Mouse (Mus musculus) forebrain, embryonic 14.5 days (tissue): ENCODE results near the gene Prelp. TPM values are rescaled to one million over a fixed set of nuclear protein-coding genes. Genes with fewer than 3 reads are reported as not detected.

Experiments
- ATAC-seq: fragments of 200-750 bp; cut with Nextera tagmentation; 2 replicates; pipeline ENCODE4 v1.8.0; 2017; ENCODE audit warnings: mild to moderate bottlenecking, moderate library complexity
- DNase-seq: peaks from one replicate; pipeline ENCODE4 v3.0.0-alpha.2; 2015; ENCODE audit warnings: low spot score
- H3K27ac ChIP-seq: fragments of 300-500 bp; sonication (generic); 2 replicates; pipeline ENCODE4 v1.5.1; 2014; ENCODE audit warnings: low read depth, mild to moderate bottlenecking, control low read depth, low read length, moderate library complexity
- H3K27me3 ChIP-seq: fragments of 300-500 bp; sonication (generic); replicated peaks from 2 replicates; pipeline ENCODE4 v1.6.1; 2014; ENCODE audit warnings: low read length, control low read depth, mixed read lengths; ENCODE audit not compliant: control insufficient read depth, insufficient read depth
- H3K36me3 ChIP-seq: fragments of 300-500 bp; sonication (generic); 2 replicates; pipeline ENCODE4 v1.6.1; 2014; ENCODE audit warnings: low read length, control low read depth; ENCODE audit not compliant: control insufficient read depth, insufficient read depth
- H3K4me1 ChIP-seq: fragments of 300-500 bp; sonication (generic); 2 replicates; pipeline ENCODE4 v1.6.1; 2014; ENCODE audit warnings: antibody characterized with exemption, low read length, control low read depth; ENCODE audit not compliant: control insufficient read depth, insufficient read depth
- H3K4me2 ChIP-seq: fragments of 300-500 bp; sonication (generic); 2 replicates; pipeline ENCODE4 v1.6.1; 2014; ENCODE audit warnings: mild to moderate bottlenecking, control low read depth, low read length
- H3K4me3 ChIP-seq: fragments of 300-500 bp; sonication (generic); 2 replicates; pipeline ENCODE4 v1.5.1; 2014; ENCODE audit warnings: low read depth, low read length, control low read depth
- H3K9ac ChIP-seq: fragments of 300-500 bp; sonication (generic); 2 replicates; pipeline ENCODE4 v1.6.1; 2014; ENCODE audit warnings: mild to moderate bottlenecking, low read length, control low read depth, moderate library complexity
- H3K9me3 ChIP-seq: fragments of 300-500 bp; sonication (generic); replicated peaks from 2 replicates; pipeline ENCODE4 v1.6.1; 2016; ENCODE audit warnings: low read length, control low read depth, mixed read lengths; ENCODE audit not compliant: control insufficient read depth
- WGBS: fragments of 180-500 bp; shearing (Covaris S2); extraction: QIAGEN DNeasy Blood & Tissue Kit; methylation state at CpG from one replicate; pipeline ENCODE4 v1.1.7; 2014; 5-methylcytosine and 5-hydroxymethylcytosine counted together
- polyA plus RNA-seq: library from polyadenylated mRNA; unstranded; fragments of >200 nt; fragmentation: Nextera tagmentation; extraction: Ambion mirVana; gene quantifications from 2 replicates; pipeline ENCODE4 v1.2.1, GENCODE M21; 2014

Prelp gene
- polyA plus RNA-seq, 1 experiment from 2014 or later = 2.6 TPM

GRCm38 (mm10) chr1:133913018-133913417, 8.2 kb downstream of the Prelp start:
- Histone ChIP-seq H3K27me3 (no peaks in the 10 kb centered on the region), H3K4me2 (no peak overlapping the region), H3K4me3 (no peak overlapping the region), H3K27ac (no peak overlapping the region), H3K4me1 (peaks cover 17% of the 10 kb centered on the region), H3K36me3 (no peaks in the 10 kb centered on the region), H3K9ac (no peak overlapping the region), H3K9me3 (no peaks in the 10 kb centered on the region)
- no peak for DNase-seq
- no peak for ATAC-seq
- WGBS = 74% methylated on average over 6 of the region's 6 CpGs

- peak; percentile 88 for DNase-seq
- Histone ChIP-seq H3K36me3 (no peaks in the 10 kb centered on the region), H3K27ac (no peak overlapping the region), H3K9ac (no peak overlapping the region), H3K27me3 (no peaks in the 10 kb centered on the region), H3K4me3 (no peak overlapping the region), H3K4me2 (no peak overlapping the region), H3K4me1 (peaks cover 22% of the 10 kb centered on the region), H3K9me3 (no peaks in the 10 kb centered on the region)
- ATAC-seq = no peak
- WGBS = 27% methylated on average over 4 of the region's 4 CpGs
These were observed 9.8 kb downstream of the Prelp start for GRCm38 (mm10) chr1:133911456-133911855.

DNA sequence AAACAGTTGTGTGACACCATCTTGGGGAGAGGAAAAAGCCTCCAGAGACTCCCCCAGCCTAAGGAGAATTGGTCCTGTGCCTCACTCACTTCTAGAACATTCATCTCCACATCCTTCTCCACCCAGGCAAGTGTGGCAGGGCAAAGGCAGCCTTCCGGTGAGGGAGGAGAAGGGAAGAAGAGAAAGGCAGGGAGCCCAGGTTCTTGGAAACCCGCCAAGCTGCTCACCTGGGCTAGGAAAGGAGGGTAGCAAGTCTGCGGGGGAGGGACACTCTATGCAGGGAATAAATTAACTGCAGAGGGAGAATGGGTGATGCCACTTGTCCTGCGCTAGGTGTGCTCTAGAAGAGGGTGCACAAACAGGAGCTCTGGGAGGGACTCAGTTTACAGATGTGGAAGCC, 10.2 kb downstream of the Prelp start:
- Histone ChIP-seq H3K27me3 (no peaks in the 10 kb centered on the region), H3K4me2 (no peak overlapping the region), H3K9me3 (no peaks in the 10 kb centered on the region), H3K4me3 (no peak overlapping the region), H3K9ac (no peak overlapping the region), H3K27ac (no peak overlapping the region), H3K36me3 (no peaks in the 10 kb centered on the region), H3K4me1 (peaks cover 22% of the 10 kb centered on the region)
- WGBS = 63% methylated on average over 4 of the region's 4 CpGs
- DNase-seq (no peak), ATAC-seq (no peak)

DNA sequence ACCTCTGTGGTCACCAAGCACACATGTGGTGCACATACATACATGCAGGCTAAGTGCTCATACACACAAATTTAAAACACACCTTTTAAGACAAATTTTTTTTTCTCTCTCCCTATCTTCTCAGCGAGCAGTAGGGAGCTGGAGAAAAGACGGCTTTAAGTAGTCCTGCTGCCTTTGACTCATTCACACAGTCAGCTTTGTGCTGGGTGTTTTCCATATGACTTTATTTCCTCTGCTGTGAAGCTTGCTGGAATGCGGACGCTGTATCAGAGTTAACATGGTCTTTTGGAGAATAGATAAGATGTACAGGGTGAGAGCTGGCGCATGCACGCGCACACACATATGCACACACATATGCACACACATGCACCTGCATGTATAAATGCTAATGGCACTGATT, 11.1 kb downstream of the Prelp start:
- Histone ChIP-seq H3K27ac (no peak overlapping the region), H3K9me3 (no peaks in the 10 kb centered on the region), H3K4me2 (no peak overlapping the region), H3K4me3 (no peak overlapping the region), H3K4me1 (peaks cover 16% of the 10 kb centered on the region), H3K27me3 (no peaks in the 10 kb centered on the region), H3K36me3 (no peaks in the 10 kb centered on the region), H3K9ac (no peak overlapping the region)
- ATAC-seq (no peak), DNase-seq (no peak)
- WGBS = 85% methylated on average over 7 of the region's 7 CpGs

DNA sequence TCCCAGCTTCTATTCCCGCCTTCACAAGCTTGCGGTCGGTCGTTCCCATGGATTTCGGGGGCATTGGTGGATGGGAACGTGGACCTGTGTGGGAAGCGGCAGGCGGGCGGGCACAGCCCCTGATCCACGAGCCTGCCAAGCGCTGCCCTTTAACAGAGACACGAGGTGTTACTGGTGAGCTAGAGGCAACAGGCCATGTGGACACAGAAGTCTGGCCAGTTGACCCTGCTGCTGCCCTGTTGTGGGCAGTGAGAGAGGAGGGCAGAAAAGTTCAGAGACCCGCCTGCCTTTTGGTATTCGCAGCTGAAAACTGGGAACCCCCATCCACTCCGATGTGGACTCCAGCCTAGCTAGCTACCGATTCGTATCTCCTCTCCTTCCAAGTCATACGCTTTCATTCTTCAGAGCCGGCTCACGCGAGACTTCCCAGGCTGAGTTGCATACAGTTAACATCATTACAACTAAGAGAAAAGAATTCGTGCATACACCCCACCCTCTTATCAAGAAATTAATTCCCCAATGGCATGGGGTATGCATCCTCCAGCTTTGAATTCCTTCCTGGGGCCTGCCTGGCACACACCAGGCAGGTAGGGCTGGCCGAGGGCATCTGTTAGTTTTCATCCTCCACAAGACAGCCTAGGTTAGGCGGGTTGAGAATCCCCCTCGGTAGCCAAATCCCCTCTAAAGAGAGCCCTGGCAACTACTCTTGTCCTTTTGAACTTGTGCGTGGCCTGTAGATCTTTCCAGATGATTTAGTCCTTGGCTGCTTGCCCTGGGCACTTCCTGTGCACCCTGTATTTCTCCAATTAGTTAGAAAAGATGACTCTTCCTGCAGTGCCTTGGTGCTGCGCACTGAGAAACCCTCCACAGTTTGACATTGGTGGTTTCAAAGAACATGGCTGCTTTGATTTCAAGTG, 12.3 kb downstream of the Prelp start:
- peak overlapping the region; percentile 37 for H3K4me3 ChIP-seq
- peak overlapping the region; percentile 83 for H3K4me2 ChIP-seq
- H3K27me3 ChIP-seq = 0 out of 2 replicates have a peak, but pooled peaks cover 3% of the 10 kb centered on the region
- peaks cover 16% of the 10 kb centered on the region for H3K4me1 ChIP-seq
- DNase-seq (peak; percentile 72), ATAC-seq (peak; percentile 19; the same call in 1 of the 2 replicates)
- WGBS = 9% methylated on average over 27 of the region's 27 CpGs
- H3K27ac ChIP-seq = peak overlapping the region; percentile 90
- peak overlapping the region; percentile 67 for H3K9ac ChIP-seq
- H3K9me3 ChIP-seq = no peaks in the 10 kb centered on the region
- no peaks in the 10 kb centered on the region for H3K36me3 ChIP-seq

- ATAC-seq (peak; percentile 88), DNase-seq (peak; percentile 92)
- peak within 1 kb of the TSS; percentile 90 for H3K27ac ChIP-seq
- H3K27me3 ChIP-seq = 0 out of 2 replicates have a peak, but pooled peaks cover 3% of the 10 kb centered on the region
- WGBS = 2% methylated on average over 29 of the region's 30 CpGs
- H3K4me1 ChIP-seq = peaks cover 16% of the 10 kb centered on the region
- peak within 1 kb of the TSS; percentile 83 for H3K4me2 ChIP-seq
- peak within 1 kb of the TSS; percentile 67 for H3K9ac ChIP-seq
- H3K4me3 ChIP-seq = peak within 1 kb of the TSS; percentile 37
- H3K9me3 ChIP-seq = no peaks in the 10 kb centered on the region
- no peaks in the 10 kb centered on the region for H3K36me3 ChIP-seq
These were observed 13.1 kb downstream of the Prelp start, which contains the start of gene Optc for GRCm38 (mm10) chr1:133907949-133908658. Optc (minus strand) TSS chr1:133907999.

GRCm38 (mm10) chr1:133906420-133906819, 14.8 kb downstream of the Prelp start:
- peaks cover 16% of the 10 kb centered on the region for H3K4me1 ChIP-seq
- no peaks in the 10 kb centered on the region for H3K36me3 ChIP-seq
- H3K9me3 ChIP-seq = no peaks in the 10 kb centered on the region
- H3K27me3 ChIP-seq = 0 out of 2 replicates have a peak, but pooled peaks cover 3% of the 10 kb centered on the region
- no peak overlapping the region for H3K4me2 ChIP-seq
- no peak overlapping the region; the same call in 1 of the 2 replicates for H3K9ac ChIP-seq
- H3K4me3 ChIP-seq = no peak overlapping the region
- WGBS = 21% methylated on average over 12 of the region's 12 CpGs
- ATAC-seq (no peak), DNase-seq (no peak)
- H3K27ac ChIP-seq = no peak overlapping the region

- no peak overlapping the region for H3K9ac ChIP-seq
- no peaks in the 10 kb centered on the region for H3K9me3 ChIP-seq
- WGBS = 84% methylated on average over 9 of the region's 9 CpGs
- H3K27me3 ChIP-seq = 0 out of 2 replicates have a peak, but pooled peaks cover 3% of the 10 kb centered on the region
- no peaks in the 10 kb centered on the region for H3K4me1 ChIP-seq
- no peak for DNase-seq
- no peak overlapping the region for H3K4me2 ChIP-seq
- no peak overlapping the region for H3K27ac ChIP-seq
- no peaks in the 10 kb centered on the region for H3K36me3 ChIP-seq
- H3K4me3 ChIP-seq = no peak overlapping the region
- ATAC-seq = no peak
These were observed 20.4 kb downstream of the Prelp start for GRCm38 (mm10) chr1:133900825-133901224.
